Mouse (Mus musculus) heart, adult 2 months (tissue): ENCODE results near the gene Nsun5.

Source experiments
- CTCF ChIP-seq: fragments of 200-600 bp; IDR thresholded peaks from 2 replicates; pipeline ENCODE4 v1.8.1; 2022; ENCODE audit warnings: antibody characterized with exemption, mild to moderate bottlenecking, moderate library complexity
- POLR2A ChIP-seq: fragments of 200-500 bp; IDR thresholded peaks from 2 replicates; pipeline ENCODE4 v1.6.1; 2011; ENCODE audit warnings: mild to moderate bottlenecking, low read depth, low read length, control low read depth; ENCODE audit not compliant: insufficient read depth

DNA sequence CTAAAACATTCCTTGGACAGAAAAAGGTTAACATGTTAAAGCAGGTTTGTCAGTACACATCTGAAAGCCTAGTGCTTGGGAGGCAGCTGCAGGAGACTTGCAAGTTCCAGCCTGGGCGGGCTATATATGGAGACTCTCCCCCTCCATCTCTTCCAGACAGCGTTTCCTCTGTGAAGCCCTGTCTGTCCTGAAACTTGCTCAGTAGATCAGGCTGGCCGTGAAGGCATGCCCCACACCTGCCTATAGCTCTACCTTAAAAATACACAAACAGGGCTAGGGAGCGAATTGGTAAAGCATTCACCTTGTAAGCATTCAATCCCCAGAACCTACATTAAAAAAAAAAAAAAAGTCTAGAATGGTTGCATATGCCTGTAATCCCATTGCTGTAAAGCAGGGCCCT lies 40.3 kb upstream of the Nsun5 start:
- no peak for TF ChIP-seq CTCF
- TF ChIP-seq POLR2A, result no peak
